ENCODE assay signal across 8 mouse cellular contexts in the genomic region with DNA sequence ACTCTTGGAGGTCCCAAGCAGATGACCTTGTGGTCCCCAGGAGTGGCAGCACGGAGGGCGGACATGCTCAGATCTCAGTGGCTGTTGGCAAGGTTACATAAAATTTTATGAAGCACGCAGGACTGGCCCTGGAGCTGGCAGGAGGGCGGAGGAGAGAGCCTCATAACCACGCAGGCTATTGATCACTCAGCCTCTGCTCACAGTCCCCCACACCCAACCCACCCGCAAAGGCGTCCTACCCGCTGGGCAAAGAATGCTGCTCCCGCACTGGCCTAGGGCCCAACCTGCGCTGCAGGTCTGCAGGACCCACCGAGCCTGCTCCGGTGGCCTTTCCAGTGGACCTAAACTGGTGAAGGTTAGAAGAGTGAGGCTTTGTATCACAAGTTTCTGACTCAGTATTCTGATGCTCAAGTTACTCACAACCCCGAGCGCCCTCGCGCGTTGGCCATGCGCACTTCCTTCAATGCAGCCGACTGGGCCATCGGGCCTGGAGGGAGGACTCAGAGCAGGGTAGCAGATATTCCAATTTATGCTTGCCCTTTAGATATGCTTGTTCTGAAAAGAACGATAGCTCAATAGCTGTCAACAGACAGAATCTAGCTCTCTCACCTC. TPM values are rescaled to one million over a fixed set of nuclear protein-coding genes. Genes with fewer than 3 reads are reported as not detected.
DNase-seq lines count a peak whose midpoint lies in the region; ATAC-seq and TF ChIP-seq lines count a peak whose summit lies in the region.

No protein-coding gene starts in this region.

- H3K27me3 ChIP-seq in embryonic facial prominence, embryonic 10.5 days (replicated peaks; ENCODE audit: low read depth, poor library complexity, severe bottlenecking): no peaks in the 10 kb centered on the region
- no peaks in the 10 kb centered on the region for H3K27me3 ChIP-seq in heart, postnatal 0 days (ENCODE audit: control insufficient read depth, insufficient read depth, low read length)
- H3K27me3 ChIP-seq in lung, embryonic 14.5 days (ENCODE audit: insufficient read depth, low read length): no peaks in the 10 kb centered on the region

- no peaks in the 10 kb centered on the region for H3K9me3 ChIP-seq in embryonic facial prominence, embryonic 10.5 days
- H3K9me3 ChIP-seq in heart, postnatal 0 days (replicated peaks; ENCODE audit: control insufficient read depth, low read length): no peaks in the 10 kb centered on the region
- no peaks in the 10 kb centered on the region for H3K9me3 ChIP-seq in lung, embryonic 14.5 days (ENCODE audit: low read depth, low read length)

- no peaks in the 10 kb centered on the region for H3K36me3 ChIP-seq in embryonic facial prominence, embryonic 10.5 days (replicated peaks)
- H3K36me3 ChIP-seq in heart, postnatal 0 days (replicated peaks; ENCODE audit: control insufficient read depth, insufficient read depth, low read length): no peaks in the 10 kb centered on the region
- H3K36me3 ChIP-seq in lung, embryonic 14.5 days (ENCODE audit: insufficient read depth): no peaks in the 10 kb centered on the region

- H3K4me2 ChIP-seq in heart, postnatal 0 days (ENCODE audit: low read depth, low read length): 0 out of 2 replicates have a peak overlapping the region, but pooled peaks have one; percentile 7
- H3K4me2 ChIP-seq in lung, embryonic 14.5 days: peak overlapping the region; percentile 29; the same call in 1 of the 2 replicates

- H3K9ac ChIP-seq in heart, postnatal 0 days (replicated peaks; ENCODE audit: low read depth, low read length): no peak overlapping the region
- H3K9ac ChIP-seq in lung, embryonic 14.5 days: no peak overlapping the region

- peak; percentile 35 for DNase-seq in CD4-positive helper T cell, adult 2 months (ENCODE audit: low read depth, low spot score)
- DNase-seq in adrenal gland, adult 2 months: peak; percentile 87
- peak; percentile 74 for DNase-seq in embryonic facial prominence, embryonic 10.5 days (ENCODE audit: low spot score)
- peak; percentile 64 for DNase-seq in heart, postnatal 0 days (ENCODE audit: low spot score)
- peak; percentile 39 to 61 for DNase-seq in layer of hippocampus, adult 18-20 months (ENCODE audit: low spot score in 2 of 2)
- peak; percentile 82 for DNase-seq in lung, embryonic 14.5 days
- peak; percentile 6 for DNase-seq in retina, postnatal 7 days (ENCODE audit: low read depth, low spot score)

- H3K27ac ChIP-seq in embryonic facial prominence, embryonic 10.5 days (replicated peaks): peak overlapping the region; percentile 40; the same call in 1 of the 2 replicates
- no peak overlapping the region for H3K27ac ChIP-seq in heart, postnatal 0 days (ENCODE audit: low read depth)
- no peak overlapping the region for H3K27ac ChIP-seq in lung, embryonic 14.5 days (ENCODE audit: low read depth)

- ATAC-seq in heart, postnatal 0 days (ENCODE audit: insufficient read depth, low read depth): peak; percentile 73
- peak; percentile 60; the same call in 1 of the 2 replicates for ATAC-seq in lung, embryonic 14.5 days (ENCODE audit: insufficient read depth)
- ATAC-seq in monocyte, adult 5-6 weeks (replicated peaks; ENCODE audit: insufficient number of reproducible peaks, low FRiP score, low TSS enrichment, poor library complexity, severe bottlenecking): no peak

- WGBS in embryonic facial prominence, embryonic 10.5 days: 47% methylated on average over 21 of the region's 21 CpGs
- 41% methylated on average over 21 of the region's 21 CpGs for WGBS in heart, postnatal 0 days
- 40% methylated on average over 21 of the region's 21 CpGs for WGBS in lung, embryonic 14.5 days

- TF ChIP-seq EP300 in heart, postnatal 0 days (IDR thresholded peaks at IDR 0.05; ENCODE audit: low read depth): no peak

- peak; percentile 58 for TF ChIP-seq CTCF in heart, postnatal 0 days (IDR thresholded peaks at IDR 0.05; ENCODE audit: low read depth)
- peak; percentile 75 for TF ChIP-seq CTCF in lung, embryonic 14.5 days (IDR thresholded peaks at IDR 0.05; ENCODE audit: low read depth)

- 0 out of 2 replicates have a peak, but pooled peaks cover 9% of the 10 kb centered on the region for H3K4me1 ChIP-seq in embryonic facial prominence, embryonic 10.5 days
- H3K4me1 ChIP-seq in heart, postnatal 0 days (ENCODE audit: control insufficient read depth, insufficient read depth): 0 out of 2 replicates have a peak, but pooled peaks cover 6% of the 10 kb centered on the region
- H3K4me1 ChIP-seq in lung, embryonic 14.5 days (ENCODE audit: insufficient read depth): no peaks in the 10 kb centered on the region

- no peak overlapping the region for H3K4me3 ChIP-seq in embryonic facial prominence, embryonic 10.5 days
- H3K4me3 ChIP-seq in heart, postnatal 0 days (ENCODE audit: low read depth, low read length): no peak overlapping the region
- H3K4me3 ChIP-seq in lung, embryonic 14.5 days (ENCODE audit: low read depth, low read length): no peak overlapping the region

RNA-seq across cellular contexts. Expression of gene Sema4f, which starts 58.0 kb away (rescaled TPM):
- 1 to 10 TPM in 1 of 2 experiments, under 1 TPM in 1; 0.52 to 1.2 TPM for total RNA-seq in adrenal gland, adult 2 months (2021)
- 1.1 and 1.3 TPM in 2 replicates for polyA plus RNA-seq in adrenal gland, adult 2 months (2012; rRNA removed)
- 1.4 and 2.1 TPM in 2 replicates for polyA plus RNA-seq in embryonic facial prominence, embryonic 10.5 days (2016; fragmentation: Nextera tagmentation; extraction: Ambion mirVana)
- total RNA-seq in heart, postnatal 0 days (2014; rRNA removed; ENCODE audit: low replicate concordance): not detected in 2 replicates
- 0.04 TPM in 1 of 2 replicates, not detected in the other for polyA plus RNA-seq in heart, postnatal 0 days (2015; fragmentation: Nextera tagmentation; extraction: Ambion mirVana)
- total RNA-seq in layer of hippocampus, adult 18-20 months (2021): 10 to 100 TPM; 40.1 to 40.8 TPM
- 8.5 and 10.0 TPM in 2 replicates for polyA plus RNA-seq in lung, embryonic 14.5 days (2014; fragmentation: Nextera tagmentation; extraction: Ambion mirVana)
- not detected in 3 replicates for total RNA-seq in monocyte, adult 5-6 weeks (2017)

Comparison
In these comparisons a context has a peak if more than half of its experiments do, and no peak if none do; other contexts are left out.
1. DNase-seq: peak in every context shown above with its lines; median percentile 87 in adrenal gland, adult 2 months; 82 in lung, embryonic 14.5 days; 74 in embryonic facial prominence, embryonic 10.5 days; 64 in heart, postnatal 0 days; 50 in layer of hippocampus, adult 18-20 months; 35 in CD4-positive helper T cell, adult 2 months; 6 in retina, postnatal 7 days.
2. RNA of gene Sema4f, which starts 58.0 kb away (total RNA-seq): 40.1 to 40.8 TPM in layer of hippocampus, adult 18-20 months; 0.52 to 1.2 TPM in adrenal gland, adult 2 months, not detected in heart, postnatal 0 days and not detected in monocyte, adult 5-6 weeks; every median in the first group is over 10 times any median in the second.